Mouse (Mus musculus) large intestine, adult 2 months (tissue): ENCODE measurements around the gene Gm28308. TPM values are rescaled to one million over a fixed set of nuclear protein-coding genes. Genes with fewer than 3 reads are reported as not detected.

ENCODE experiments used
- DNase-seq: peaks from one replicate; pipeline ENCODE4 v3.0.0-alpha.2; 2012; ENCODE audit warnings: low read depth, low spot score
- WGBS: fragments of 180-500 bp; shearing (Covaris S2); methylation state at CpG from one replicate; pipeline ENCODE4 v1.1.7; 2018; 5-methylcytosine and 5-hydroxymethylcytosine counted together
- polyA plus RNA-seq: library from polyadenylated mRNA; depleted of rRNA; stranded (reverse); fragments of >200 nt; gene quantifications from 2 replicates; pipeline ENCODE4 v1.2.3, GENCODE M21; 2012

Gm28308 gene
- polyA plus RNA-seq, 1 experiment: 0.24 TPM

DNA sequence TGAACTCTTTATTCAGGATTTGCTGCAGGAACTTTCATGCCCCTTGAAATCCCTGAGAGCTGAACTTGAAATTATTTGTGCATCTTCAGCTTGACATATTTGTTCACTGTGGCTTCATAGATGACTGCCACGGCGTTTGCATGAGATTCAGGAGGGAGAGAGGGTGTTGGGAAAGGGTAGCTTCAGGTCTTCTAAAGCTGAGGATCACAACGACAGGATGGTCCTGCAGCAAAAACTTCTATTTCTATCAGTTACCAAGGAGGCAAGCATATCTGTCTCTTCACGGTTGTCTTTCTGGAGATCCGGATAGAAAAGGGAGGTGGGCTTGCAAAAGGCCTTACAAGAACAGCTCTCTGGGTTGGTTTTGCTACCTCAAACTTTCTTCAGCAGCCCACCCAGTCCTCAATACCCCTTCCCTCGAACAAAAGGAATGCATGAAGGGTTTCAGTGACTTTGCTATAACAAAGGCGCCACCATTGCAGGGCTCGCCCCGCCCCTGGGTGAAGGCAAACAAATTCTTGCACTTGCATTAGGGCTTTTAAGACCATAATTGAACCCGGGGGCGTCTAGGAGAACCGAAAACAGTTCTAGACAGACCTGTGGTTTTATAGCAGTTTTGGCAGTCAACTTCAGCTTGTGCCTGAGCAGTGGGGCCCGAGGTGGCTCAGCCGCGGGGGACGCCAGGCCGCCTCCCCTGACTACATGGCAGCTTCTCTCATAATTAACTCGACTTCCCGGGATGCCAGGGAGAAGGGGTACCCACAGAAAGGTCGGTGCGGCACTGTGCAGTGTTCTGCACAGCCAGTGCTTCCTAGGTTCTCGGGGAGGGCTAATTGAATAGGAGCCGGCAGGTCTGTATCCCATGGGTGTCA lies 34.9 kb upstream of the Gm28308 start:
- no peak for DNase-seq
- 6% methylated on average over 23 of the region's 23 CpGs for WGBS

DNA sequence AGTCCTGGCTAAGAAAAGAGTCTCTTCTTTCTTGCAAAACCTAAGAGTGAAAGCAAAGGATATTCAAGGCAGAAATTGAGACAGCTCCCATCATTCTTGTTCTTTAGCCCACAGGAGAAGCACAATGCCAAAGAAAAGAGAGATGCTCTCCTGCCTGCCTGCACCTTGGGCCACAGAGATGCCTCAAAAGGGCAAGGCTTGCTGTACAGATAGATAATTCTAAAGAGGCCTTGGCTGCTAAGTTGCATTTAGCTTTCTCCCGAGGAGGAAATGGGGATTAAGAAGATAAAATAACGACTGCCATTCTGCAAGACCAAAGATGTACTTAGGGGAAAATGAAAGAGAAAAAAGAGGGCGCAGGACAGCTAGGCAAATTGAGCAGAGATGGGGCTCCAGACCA lies 33.8 kb upstream of the Gm28308 start:
- DNase-seq: no peak
- WGBS: 16% methylated on average over 3 of the region's 3 CpGs

DNA sequence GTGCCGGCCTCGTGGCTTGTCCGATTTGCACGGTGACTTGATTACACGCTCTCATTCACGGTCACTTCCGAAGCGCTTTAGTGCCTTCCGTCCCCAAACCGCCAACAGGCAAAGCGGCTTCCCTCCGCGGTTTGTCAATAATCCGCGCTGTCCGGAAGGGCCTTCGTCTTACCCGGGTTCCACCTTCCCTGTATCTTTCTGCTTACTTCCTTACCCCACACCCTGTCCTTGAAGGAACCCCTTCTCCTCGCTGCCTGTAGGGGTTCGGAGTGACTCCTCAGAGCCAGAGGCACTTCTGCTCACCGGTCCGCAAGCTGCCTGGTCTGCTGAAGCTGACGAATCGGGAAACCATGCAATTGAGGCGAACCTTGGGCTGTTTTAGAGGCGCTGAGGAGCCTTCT lies 33.3 kb upstream of the Gm28308 start:
- WGBS: 2% methylated on average over 26 of the region's 26 CpGs
- no peak for DNase-seq

DNA sequence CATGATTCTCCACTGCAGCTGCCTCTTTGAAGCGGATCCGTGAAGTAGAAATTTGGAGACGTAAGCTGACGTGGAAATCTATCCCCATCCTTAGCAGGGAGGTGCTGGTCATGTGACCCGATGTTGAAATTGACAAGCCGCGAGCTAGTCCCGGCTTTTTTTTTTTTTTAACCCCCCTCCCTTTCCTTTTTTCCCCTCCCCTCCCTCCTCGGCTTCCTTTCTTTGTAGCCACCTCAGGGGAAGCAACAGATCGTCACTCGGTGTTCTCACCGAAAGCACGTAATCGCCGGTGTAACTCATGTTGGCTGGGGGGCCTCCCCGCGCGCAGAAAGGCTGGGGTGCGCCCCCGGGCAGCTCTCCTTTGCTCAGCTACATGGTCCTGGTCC lies 32.6 kb upstream of the Gm28308 start, which contains the start of gene Hoxa11:
Gene Hoxa11, minus strand, starts transcription at position 54 of the 386 bp plus-strand sequence.
- DNase-seq: no peak
- WGBS: 3% methylated on average over 20 of the region's 20 CpGs

DNA sequence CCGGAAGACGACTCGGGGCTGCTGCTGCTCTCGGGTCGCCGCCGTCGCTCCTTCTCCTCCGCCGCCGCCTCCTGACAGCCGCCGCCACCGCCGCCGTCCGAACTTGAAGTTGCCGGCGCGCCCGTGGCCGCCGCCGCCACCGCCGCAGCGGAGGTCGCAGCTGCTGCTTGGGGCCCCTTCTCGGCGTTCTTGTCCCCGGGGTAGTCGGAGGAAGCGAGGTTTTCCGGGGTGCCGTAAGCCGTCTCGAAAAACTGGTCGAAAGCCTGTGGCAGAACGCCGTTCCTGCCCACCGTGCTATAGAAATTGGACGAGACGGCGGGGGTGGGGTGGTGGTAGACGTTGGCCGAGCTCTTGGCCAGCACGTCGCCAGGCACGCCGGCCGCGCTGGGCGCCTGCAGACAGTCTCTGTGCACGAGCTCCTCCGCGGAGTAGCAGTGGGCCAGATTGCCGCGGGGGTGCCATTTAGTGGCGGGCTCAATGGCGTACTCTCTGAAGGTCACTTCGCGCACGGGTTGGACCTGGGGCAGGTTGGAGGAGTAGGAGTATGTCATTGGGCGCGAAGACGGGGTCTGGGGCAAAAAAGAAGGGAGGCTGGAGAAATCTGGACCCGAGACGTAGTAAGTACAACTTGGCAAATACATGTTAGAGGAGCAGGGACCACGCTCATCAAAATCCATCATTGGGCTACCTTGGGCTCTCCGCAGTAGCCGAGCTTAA lies 32.1 kb upstream of the Gm28308 start:
- 1% methylated on average over 71 of the region's 71 CpGs for WGBS
- DNase-seq: no peak

DNA sequence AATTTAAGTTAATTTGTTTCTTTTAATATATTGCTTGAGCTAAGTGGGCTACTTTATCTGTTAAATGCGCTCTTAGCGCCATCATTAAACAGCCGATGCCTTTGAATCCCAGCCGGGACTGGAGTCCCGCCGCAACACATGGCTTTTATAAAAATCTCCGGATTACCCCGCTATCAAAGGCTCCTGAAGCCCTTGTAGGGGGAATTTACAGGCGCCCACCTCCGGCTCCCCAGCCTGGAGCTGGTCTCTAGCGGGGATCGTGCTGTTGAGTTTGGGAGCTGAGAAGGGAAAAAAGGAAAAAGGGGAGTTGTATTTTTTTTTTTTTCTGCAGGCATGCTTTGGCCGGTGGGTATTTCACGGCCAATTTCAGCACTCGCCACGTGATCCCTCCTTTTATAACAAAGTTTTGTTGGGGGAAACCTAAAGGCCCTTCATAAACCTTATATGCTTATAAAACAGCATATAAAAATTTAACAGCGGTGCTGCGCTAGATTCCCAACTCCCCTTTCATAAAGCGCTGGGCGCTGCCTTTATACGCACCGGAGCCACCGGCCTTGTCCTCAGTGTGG lies 31.4 kb upstream of the Gm28308 start:
- no peak for DNase-seq
- WGBS: 7% methylated on average over 23 of the region's 23 CpGs

DNA sequence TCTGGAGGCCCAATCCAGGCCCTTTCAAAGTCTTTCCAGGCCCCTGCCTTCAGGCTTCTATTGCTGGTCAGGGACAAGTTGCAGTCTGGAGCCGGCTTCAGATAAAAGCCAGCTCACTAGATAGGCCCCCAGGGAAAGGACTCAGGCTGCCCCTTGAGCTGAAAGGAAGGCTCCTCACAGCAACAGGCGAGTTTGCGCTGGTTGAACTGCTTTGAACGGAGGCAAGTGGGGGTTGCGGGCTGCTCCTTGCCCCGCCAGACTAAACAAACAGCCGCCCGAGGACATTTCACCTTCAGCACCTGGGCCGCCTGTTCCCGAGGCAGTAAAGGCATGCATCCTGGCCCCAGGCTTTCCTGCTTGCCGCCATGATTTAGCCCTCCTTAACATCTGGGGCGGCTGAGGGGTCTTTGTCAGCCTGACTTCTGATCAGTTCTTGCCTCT lies 30.6 kb upstream of the Gm28308 start:
- WGBS: 12% methylated on average over 12 of the region's 12 CpGs
- no peak for DNase-seq

DNA sequence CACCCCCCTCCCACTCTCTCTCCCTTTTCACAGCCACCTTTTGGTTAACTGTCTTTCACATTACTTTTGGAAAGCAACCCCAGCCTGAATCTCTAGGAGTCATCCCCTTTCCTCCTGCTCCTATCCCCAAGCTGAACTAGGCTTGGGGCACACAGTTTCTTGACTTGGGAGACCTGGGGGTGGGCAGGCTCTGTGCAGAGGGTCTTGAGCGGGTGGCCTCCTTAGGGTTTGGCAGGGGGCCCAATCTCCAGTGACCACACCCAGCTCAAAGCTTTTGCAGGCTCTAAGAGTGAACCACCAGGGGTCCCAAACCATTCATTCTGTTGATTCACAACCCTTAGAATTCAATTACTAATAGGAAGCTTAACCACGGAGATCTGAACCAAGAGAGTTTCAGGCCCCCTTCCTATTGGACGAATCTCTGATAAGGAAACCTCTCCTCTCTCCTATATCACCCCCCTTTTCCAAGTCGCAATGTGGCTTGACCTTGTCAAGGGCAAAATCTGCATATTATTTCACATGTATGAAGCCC lies 29.7 kb upstream of the Gm28308 start:
- DNase-seq: no peak
- 48% methylated on average over 4 of the region's 4 CpGs for WGBS

DNA sequence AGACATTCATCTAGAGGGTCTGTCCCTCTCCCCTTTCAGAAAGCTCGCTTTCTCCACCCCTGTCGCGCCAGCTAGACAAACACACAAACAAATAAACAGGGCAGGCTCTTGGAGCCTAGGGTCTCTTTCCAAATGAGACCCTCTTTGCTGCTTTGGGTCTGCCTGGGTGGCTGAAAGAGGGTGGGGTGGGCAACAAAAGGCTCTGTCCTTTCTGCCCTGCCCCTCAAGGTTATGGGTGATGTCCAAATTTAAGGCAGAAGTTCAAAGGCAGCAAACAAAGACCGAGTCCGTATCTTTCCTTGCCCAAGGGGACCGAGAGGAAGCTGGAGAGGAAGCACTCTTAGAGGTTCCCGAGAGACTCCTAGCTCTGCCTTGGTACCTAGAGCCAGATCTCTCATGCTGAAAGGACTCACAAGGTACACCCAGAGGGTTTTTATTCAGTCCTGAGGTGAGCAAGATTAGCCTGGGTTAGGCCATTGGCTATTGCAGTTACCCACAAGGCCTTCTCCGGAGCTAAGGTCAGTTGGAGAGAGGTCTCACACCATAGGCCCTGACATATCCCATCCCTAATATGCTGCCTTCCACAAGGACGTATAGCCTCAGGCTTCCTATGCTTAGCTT lies 28.0 kb upstream of the Gm28308 start:
- DNase-seq: no peak
- whole genome bisulfite sequencing: 9% methylated on average over 9 of the region's 9 CpGs

DNA sequence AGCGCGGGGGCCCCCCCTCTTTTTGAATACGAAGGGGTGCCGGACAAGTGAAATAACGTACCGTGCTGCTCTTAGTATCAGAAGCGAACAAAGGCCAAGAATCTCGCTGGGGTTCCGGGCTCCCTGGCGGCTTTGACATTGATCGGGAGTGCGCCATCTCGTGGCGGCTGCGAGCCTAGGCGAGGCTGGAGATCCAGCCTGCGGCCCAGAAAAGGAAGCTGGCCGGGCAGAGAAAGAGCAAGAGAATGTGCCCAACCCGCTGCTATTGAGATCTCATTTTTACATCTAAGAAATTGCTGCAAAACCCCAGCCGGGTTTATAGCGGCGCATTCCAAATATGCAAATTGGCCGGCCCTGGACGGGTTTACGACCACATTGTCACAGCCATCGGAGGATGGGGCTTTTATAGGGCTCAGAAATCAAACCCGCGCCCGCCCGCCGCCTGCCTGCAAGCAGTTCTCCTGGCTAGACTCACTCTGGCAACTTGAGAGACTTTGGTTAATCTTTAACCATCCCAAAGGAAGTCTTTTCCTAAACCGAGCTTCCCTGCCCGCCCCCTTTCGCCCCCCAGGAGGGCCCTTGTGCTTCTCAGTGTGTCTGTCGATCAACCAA lies 27.4 kb upstream of the Gm28308 start, which contains the start of gene Hoxa10:
Gene Hoxa10, minus strand, starts transcription at position 466 of the 612 bp plus-strand sequence.
- 1% methylated on average over 35 of the region's 35 CpGs for WGBS
- no peak for DNase-seq

DNA sequence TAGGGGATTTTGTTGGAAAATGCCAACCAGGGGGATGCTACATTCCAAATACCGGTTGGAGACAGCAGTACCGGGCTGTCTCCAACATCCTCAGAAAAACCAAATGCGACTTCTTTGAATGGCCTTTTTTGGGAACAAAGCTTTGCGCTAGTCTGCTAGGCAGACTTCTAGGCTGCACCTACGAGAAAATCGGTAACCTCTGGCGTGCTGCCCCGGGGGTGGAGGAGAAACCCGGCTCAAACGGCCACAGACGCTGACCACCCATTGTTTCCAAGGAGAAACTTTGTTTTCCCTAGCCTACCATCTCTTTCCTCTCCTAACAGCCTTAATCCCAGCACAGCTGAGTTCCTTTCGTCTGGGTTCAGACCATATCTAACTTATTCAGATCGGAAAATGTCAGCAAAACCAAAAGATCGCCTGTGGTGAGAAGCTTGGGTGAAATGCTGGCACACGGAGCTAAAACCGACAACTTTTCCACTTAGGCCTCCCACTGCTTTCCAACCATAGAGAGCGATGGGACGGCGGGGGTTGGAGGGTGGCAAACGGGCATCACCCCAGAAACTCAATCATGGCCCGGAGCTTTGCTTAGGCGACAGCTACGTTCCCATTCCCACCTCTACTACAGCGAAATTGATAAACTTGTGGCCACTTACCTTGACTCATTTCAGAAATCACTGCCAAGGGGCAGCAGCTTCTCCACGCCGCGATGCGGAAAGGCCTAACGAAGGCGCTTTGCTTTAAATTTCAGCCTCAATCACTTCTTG lies 26.7 kb upstream of the Gm28308 start:
- WGBS: 2% methylated on average over 30 of the region's 30 CpGs
- DNase-seq: no peak

DNA sequence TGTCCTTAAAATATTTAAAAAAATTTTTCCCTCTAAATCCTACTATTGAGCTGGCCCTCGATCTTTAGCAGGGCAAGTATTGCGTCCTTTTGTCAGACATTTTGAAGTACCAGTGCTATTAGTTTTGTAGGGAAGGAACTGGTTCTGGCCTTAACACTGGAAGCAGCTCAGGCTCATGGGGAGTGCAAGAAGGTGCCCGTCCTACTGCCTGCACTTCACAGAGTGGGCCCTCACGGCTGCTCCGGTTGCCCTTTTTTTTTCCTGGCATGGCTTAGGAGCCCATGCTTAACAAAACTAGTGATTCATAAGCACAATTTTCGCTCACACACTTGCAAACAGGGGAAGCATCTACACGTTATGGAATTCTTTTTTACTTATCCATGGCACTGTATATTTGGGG lies 25.8 kb upstream of the Gm28308 start:
- 17% methylated on average over 7 of the region's 7 CpGs for whole genome bisulfite sequencing

DNA sequence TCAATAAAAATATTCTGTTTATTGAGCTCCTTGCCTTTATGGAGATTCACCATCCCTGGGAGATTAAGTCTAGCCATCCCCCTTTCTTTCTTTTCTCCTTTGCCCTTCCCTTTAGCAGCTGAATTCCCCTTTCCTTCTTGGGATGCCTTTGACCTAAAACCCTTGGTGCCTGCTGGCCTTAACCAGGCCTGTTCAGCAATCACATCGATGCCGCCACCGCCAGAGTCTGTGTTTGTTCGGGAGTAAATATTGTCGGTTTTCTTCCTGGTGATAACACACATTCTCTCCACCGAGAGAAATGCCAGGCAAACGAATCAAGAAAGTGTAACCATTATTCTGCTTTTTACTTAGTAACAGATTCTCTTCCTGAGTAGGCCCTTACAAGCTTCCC lies 25.0 kb upstream of the Gm28308 start:
- no peak for DNase-seq

More for the DNA sequence above, 25.8 kb upstream of the Gm28308 start:
- no peak for DNase-seq

DNA sequence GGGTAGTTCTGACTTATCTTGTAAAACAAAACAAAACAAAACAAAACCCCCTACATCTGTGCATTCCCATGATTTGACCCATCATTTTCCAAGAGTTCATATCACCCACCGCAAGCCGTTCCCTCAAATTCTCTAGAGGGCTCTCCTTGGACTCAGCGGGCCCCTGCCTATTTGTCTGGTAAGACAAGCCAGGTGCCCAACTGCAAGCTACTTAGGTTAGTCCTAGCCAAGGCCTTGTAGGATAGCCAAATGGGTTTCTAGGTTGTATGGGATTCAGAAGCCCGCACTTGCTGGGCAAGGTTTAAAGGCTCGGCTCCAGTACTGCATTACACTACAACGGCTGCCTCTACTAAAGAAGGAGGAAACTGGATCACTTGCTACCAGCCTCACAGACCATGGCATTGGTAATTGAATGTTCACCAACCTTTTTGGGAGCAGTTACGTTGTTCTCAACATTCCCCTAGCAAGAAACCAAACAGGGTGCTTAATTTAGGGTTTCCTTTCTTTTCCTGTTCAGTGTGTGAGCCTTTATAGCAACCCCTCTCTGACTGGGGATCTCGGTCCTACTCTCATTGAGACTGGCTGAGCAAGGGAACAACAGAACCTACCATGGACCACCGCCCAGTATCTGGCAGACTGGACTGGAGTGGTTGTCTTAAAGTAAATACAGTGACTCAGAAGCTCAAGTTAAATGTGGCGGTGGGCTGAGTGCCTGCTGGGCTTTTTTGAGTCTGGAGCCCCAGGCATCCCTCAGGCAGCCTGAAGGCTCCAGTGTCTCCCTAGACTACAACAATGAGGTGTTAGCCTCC lies 24.4 kb upstream of the Gm28308 start:
- WGBS: 25% methylated on average over 10 of the region's 10 CpGs
- DNase-seq: no peak

More for the DNA sequence above, 25.0 kb upstream of the Gm28308 start:
- WGBS: 8% methylated on average over 7 of the region's 7 CpGs

DNA sequence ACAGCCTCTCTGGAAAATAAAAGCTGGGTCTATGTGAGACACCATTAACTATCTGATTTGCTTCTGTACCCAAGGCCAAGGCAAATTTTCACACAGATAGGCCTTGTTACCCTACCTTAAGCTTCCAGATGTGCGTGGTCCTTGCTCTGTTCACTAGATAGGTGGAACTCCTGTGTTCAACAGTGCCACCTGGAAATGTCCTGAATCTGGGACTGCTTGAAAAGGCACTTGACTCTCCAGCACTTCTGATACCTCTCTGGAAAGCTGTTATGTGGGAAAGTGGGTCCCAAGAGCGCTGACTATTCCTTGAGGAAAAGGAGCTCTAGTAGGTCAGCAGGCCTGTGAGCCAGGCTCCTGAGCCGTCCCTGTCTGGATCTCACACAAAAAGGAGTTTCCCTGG lies 23.7 kb upstream of the Gm28308 start:
- 40% methylated on average over 3 of the region's 3 CpGs for WGBS
- DNase-seq: no peak

DNA sequence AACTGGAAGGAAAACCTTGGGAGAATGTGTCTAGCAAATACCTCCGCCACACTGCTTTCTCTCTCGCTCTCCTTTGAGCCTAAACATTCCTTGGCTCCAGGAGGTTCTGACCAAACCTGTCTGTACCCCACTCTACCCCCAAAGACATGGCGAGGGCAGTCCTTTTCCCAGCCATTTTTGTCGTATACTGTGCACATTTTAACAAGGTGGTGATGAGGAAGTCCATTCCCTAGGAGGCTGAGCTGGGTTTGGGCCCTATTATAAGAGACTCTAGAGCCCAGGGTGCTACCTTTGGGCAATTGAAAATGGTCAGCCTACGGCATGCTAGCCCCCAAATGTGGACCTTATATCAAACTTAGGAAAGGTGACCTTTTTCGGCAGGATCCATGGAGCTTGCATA lies 22.7 kb upstream of the Gm28308 start:
- 40% methylated on average over 6 of the region's 6 CpGs for WGBS

DNA sequence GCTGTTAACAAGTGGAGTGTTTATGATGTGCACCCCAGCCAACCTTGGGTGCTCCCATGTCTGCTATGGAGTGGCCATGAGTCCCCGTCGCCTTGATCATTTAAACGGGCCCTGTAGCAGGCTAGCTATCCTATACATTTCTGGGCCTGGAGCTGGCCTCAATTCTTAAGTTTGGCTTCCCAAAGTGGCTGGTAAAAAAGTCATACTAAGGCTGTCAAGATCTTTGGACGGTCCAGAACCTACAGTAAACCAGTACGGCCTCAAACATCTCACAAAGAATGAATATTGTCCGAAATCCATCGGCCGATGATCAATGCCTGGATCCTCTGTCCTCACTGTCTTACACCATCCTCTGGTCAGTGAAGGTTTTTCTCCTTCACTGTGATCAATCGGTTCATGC lies 22.1 kb upstream of the Gm28308 start:
- WGBS: 33% methylated on average over 9 of the region's 9 CpGs
- no peak for DNase-seq

More for the DNA sequence above, 22.7 kb upstream of the Gm28308 start:
- no peak for DNase-seq
